Comparison of ENCODE assay signal across 7 mouse cellular contexts in the genomic region with DNA sequence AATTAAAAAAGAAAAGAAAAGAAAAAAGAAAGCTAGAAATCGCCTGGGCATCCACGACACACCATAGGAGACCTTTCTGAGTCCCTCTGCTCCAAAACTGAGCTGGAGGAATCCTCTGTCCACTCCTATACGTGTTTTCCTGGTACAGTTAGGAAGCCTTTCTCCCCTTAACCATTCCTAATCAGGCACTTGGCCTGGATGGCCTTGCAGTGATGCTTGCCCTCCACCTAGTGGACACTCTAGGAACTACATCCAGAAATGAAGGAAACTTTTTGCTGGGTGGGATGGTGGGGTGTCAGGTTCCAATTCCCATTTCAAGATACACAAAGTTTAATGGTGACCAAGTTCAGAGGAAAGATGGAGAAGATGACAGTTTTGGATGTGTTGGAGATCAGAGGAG. TPM values are rescaled to one million over a fixed set of nuclear protein-coding genes. Genes with fewer than 3 reads are reported as not detected.
A peak's percentile ranks its signal among the peaks of the same experiment; 100 is the strongest.
DNase-seq lines count a peak whose midpoint lies in the region; ATAC-seq and TF ChIP-seq lines count a peak whose summit lies in the region.

No protein-coding gene starts in this region.

- no peak overlapping the region for H3K4me2 ChIP-seq in forebrain, embryonic 15.5 days (replicated peaks)
- no peak overlapping the region for H3K4me2 ChIP-seq in kidney, embryonic 14.5 days (replicated peaks; ENCODE audit: low read depth, low read length)
- H3K4me2 ChIP-seq in lung, postnatal 0 days (replicated peaks; ENCODE audit: low read depth, low read length): no peak overlapping the region

- ATAC-seq in forebrain, embryonic 15.5 days (replicated peaks): peak; percentile 45; the same call in 1 of the 2 replicates
- ATAC-seq in kidney, embryonic 14.5 days (ENCODE audit: low FRiP score, low TSS enrichment): peak; percentile 34; the same call in 1 of the 2 replicates
- peak; percentile 61 for ATAC-seq in lung, postnatal 0 days

- peak; percentile 77 for DNase-seq in CD4-positive helper T cell, adult 2 months (ENCODE audit: low read depth, low spot score)
- peak; percentile 89 for DNase-seq in ES-CJ7 (ENCODE audit: low read depth, low spot score)
- DNase-seq in cerebellum, adult 11-12 months: peak; percentile 63
- DNase-seq in lung, postnatal 0 days (ENCODE audit: low spot score): peak; percentile 86

- peaks cover 16% of the 10 kb centered on the region for H3K4me1 ChIP-seq in forebrain, embryonic 15.5 days
- peaks cover 11% of the 10 kb centered on the region for H3K4me1 ChIP-seq in kidney, embryonic 14.5 days (ENCODE audit: control insufficient read depth, insufficient read depth, low read length)
- no peaks in the 10 kb centered on the region for H3K4me1 ChIP-seq in lung, postnatal 0 days (ENCODE audit: insufficient read depth, low read depth, low read length)
- H3K4me1 ChIP-seq in small intestine, adult 2 months (ENCODE audit: control insufficient read depth, insufficient read depth, insufficient read length, low read length): peaks cover 7% of the 10 kb centered on the region

- H3K9ac ChIP-seq in forebrain, embryonic 15.5 days (replicated peaks): no peak overlapping the region
- no peak overlapping the region for H3K9ac ChIP-seq in kidney, embryonic 14.5 days (ENCODE audit: low read depth, low read length)
- H3K9ac ChIP-seq in lung, postnatal 0 days (replicated peaks; ENCODE audit: low read depth): no peak overlapping the region

- TF ChIP-seq CTCF in lung, postnatal 0 days (IDR thresholded peaks at IDR 0.05): peak; percentile 100
- TF ChIP-seq CTCF in small intestine, adult 2 months (IDR thresholded peaks at IDR 0.05; ENCODE audit: extremely low read depth, insufficient read length, insufficient replicate concordance, low read depth, low read length): peak; percentile 92; the same call in 1 of the 2 replicates

- no peaks in the 10 kb centered on the region for H3K36me3 ChIP-seq in forebrain, embryonic 15.5 days
- H3K36me3 ChIP-seq in kidney, embryonic 14.5 days (ENCODE audit: control insufficient read depth, insufficient read depth, low read length): no peaks in the 10 kb centered on the region
- H3K36me3 ChIP-seq in lung, postnatal 0 days (ENCODE audit: insufficient read depth, low read length): no peaks in the 10 kb centered on the region
- 0 out of 2 replicates have a peak, but pooled peaks cover 1% of the 10 kb centered on the region for H3K36me3 ChIP-seq in small intestine, adult 2 months (ENCODE audit: control insufficient read depth, insufficient read depth, low read length)

- H3K9me3 ChIP-seq in forebrain, embryonic 15.5 days: no peaks in the 10 kb centered on the region
- no peaks in the 10 kb centered on the region for H3K9me3 ChIP-seq in kidney, embryonic 14.5 days (ENCODE audit: control insufficient read depth, low read length)
- H3K9me3 ChIP-seq in lung, postnatal 0 days (ENCODE audit: low read length): no peaks in the 10 kb centered on the region

- no peak overlapping the region for H3K4me3 ChIP-seq in forebrain, embryonic 15.5 days
- no peak overlapping the region for H3K4me3 ChIP-seq in kidney, embryonic 14.5 days (ENCODE audit: low read length)
- H3K4me3 ChIP-seq in lung, postnatal 0 days (ENCODE audit: low read depth, low read length): no peak overlapping the region
- no peak overlapping the region for H3K4me3 ChIP-seq in small intestine, adult 2 months (ENCODE audit: low read depth, low read length)

- peaks cover 7% of the 10 kb centered on the region for H3K27me3 ChIP-seq in forebrain, embryonic 15.5 days
- no peaks in the 10 kb centered on the region for H3K27me3 ChIP-seq in kidney, embryonic 14.5 days (ENCODE audit: control insufficient read depth, insufficient read depth, low read length)
- H3K27me3 ChIP-seq in lung, postnatal 0 days (replicated peaks; ENCODE audit: insufficient read depth, low read length): 0 out of 2 replicates have a peak, but pooled peaks cover 5% of the 10 kb centered on the region
- no peaks in the 10 kb centered on the region for H3K27me3 ChIP-seq in small intestine, adult 2 months (ENCODE audit: control insufficient read depth, insufficient read depth, low read length)

- TF ChIP-seq EP300 in lung, postnatal 0 days (IDR thresholded peaks at IDR 0.05): no peak

- TF ChIP-seq POLR2A in small intestine, adult 2 months (IDR thresholded peaks at IDR 0.05; ENCODE audit: low read depth, low read length): no peak

- WGBS in forebrain, embryonic 15.5 days: 10% methylated on average over 3 of the region's 3 CpGs
- WGBS in kidney, embryonic 14.5 days: 7% methylated on average over 3 of the region's 3 CpGs
- WGBS in lung, postnatal 0 days: 3% methylated on average over 3 of the region's 3 CpGs
- 2% methylated on average over 3 of the region's 3 CpGs for WGBS in small intestine, adult 2 months

- H3K27ac ChIP-seq in forebrain, embryonic 15.5 days (replicated peaks): no peak overlapping the region
- H3K27ac ChIP-seq in kidney, embryonic 14.5 days (ENCODE audit: low read depth, low read length): no peak overlapping the region
- H3K27ac ChIP-seq in lung, postnatal 0 days (ENCODE audit: low read length): no peak overlapping the region
- H3K27ac ChIP-seq in small intestine, adult 2 months (ENCODE audit: insufficient read depth, low read depth, low read length): no peak overlapping the region

RNA-seq across cellular contexts. Expression of a gene that starts 5.8 kb away (rescaled TPM):
- polyA plus RNA-seq in forebrain, embryonic 15.5 days (2015; fragmentation: Nextera tagmentation; extraction: Ambion mirVana): 14.2 and 17.0 TPM in 2 replicates
- 11.3 and 12.1 TPM in 2 replicates for polyA plus RNA-seq in kidney, embryonic 14.5 days (2014; fragmentation: Nextera tagmentation; extraction: Ambion mirVana)
- polyA plus RNA-seq in lung, postnatal 0 days (2015; fragmentation: Nextera tagmentation; extraction: Ambion mirVana): 3.9 and 4.4 TPM in 2 replicates
- polyA plus RNA-seq in small intestine, adult 2 months (2012; rRNA removed): 13.8 and 23.7 TPM in 2 replicates

RNA-seq across cellular contexts. Expression of a gene that starts 31.3 kb away (rescaled TPM):
- polyA plus RNA-seq in forebrain, embryonic 15.5 days (2015; fragmentation: Nextera tagmentation; extraction: Ambion mirVana): 0.06 TPM in 1 of 2 replicates, not detected in the other
- 0.23 and 0.45 TPM in 2 replicates for polyA plus RNA-seq in kidney, embryonic 14.5 days (2014; fragmentation: Nextera tagmentation; extraction: Ambion mirVana)
- polyA plus RNA-seq in lung, postnatal 0 days (2015; fragmentation: Nextera tagmentation; extraction: Ambion mirVana): 4.0 and 4.7 TPM in 2 replicates
- polyA plus RNA-seq in small intestine, adult 2 months (2012; rRNA removed): 3.5 and 3.8 TPM in 2 replicates
